Mouse (Mus musculus) embryonic facial prominence, embryonic 15.5 days (tissue): ENCODE results near the gene Shoc2. TPM values are rescaled to one million over a fixed set of nuclear protein-coding genes. Genes with fewer than 3 reads are reported as not detected.

Experiments used
- ATAC-seq: fragments of 200-750 bp; cut with Nextera tagmentation; 2 replicates; pipeline ENCODE4 v1.8.0; 2017; ENCODE audit warnings: low read depth, moderate TSS enrichment; ENCODE audit not compliant: insufficient number of reproducible peaks, low FRiP score, low TSS enrichment
- H3K27ac ChIP-seq: fragments of 300-500 bp; sonication (generic); replicated peaks from 2 replicates; pipeline ENCODE4 v1.5.1; 2015; ENCODE audit warnings: mild to moderate bottlenecking, inconsistent platforms
- H3K27me3 ChIP-seq: fragments of 300-500 bp; sonication (generic); 2 replicates; pipeline ENCODE4 v1.6.1; 2015; ENCODE audit warnings: inconsistent platforms
- H3K36me3 ChIP-seq: fragments of 300-500 bp; sonication (generic); 2 replicates; pipeline ENCODE4 v1.6.1; 2015; ENCODE audit warnings: mild to moderate bottlenecking, inconsistent platforms
- H3K4me1 ChIP-seq: fragments of 300-500 bp; sonication (generic); 2 replicates; pipeline ENCODE4 v1.6.1; 2015; ENCODE audit warnings: inconsistent platforms
- H3K4me2 ChIP-seq: fragments of 300-500 bp; sonication (generic); replicated peaks from 2 replicates; pipeline ENCODE4 v1.6.1; 2015; ENCODE audit warnings: mild to moderate bottlenecking, inconsistent platforms
- H3K4me3 ChIP-seq: fragments of 300-500 bp; sonication (generic); replicated peaks from 2 replicates; pipeline ENCODE4 v1.5.1; 2015; ENCODE audit warnings: mild to moderate bottlenecking, inconsistent platforms
- H3K9ac ChIP-seq: fragments of 300-500 bp; sonication (generic); 2 replicates; pipeline ENCODE4 v1.6.1; 2015; ENCODE audit warnings: inconsistent platforms
- H3K9me3 ChIP-seq: fragments of 300-500 bp; sonication (generic); replicated peaks from 2 replicates; pipeline ENCODE4 v1.6.1; 2016; ENCODE audit warnings: inconsistent platforms
- WGBS: fragments of 180-500 bp; shearing (Covaris S2); methylation state at CpG from one replicate; pipeline ENCODE4 v1.1.7; 2015; 5-methylcytosine and 5-hydroxymethylcytosine counted together
- polyA plus RNA-seq: library from polyadenylated mRNA; unstranded; fragments of >200 nt; fragmentation: Nextera tagmentation; extraction: Ambion mirVana; gene quantifications from 2 replicates; pipeline ENCODE4 v1.2.1, GENCODE M21; 2015

Shoc2 gene
- polyA plus RNA-seq, 1 experiment from 2014 or later, result 48.0 TPM

GRCm38 (mm10) chr19:54068447-54068846 is 124.3 kb downstream of the Shoc2 start:
- H3K27me3 ChIP-seq, result no peaks in the 10 kb centered on the region
- H3K4me1 ChIP-seq, result peaks cover 3% of the 10 kb centered on the region; the same call in 1 of the 2 replicates
- WGBS, result 83% methylated on average over 7 of the region's 7 CpGs
- no peaks in the 10 kb centered on the region for H3K9me3 ChIP-seq
- no peak overlapping the region for H3K4me2 ChIP-seq
- no peak overlapping the region for H3K9ac ChIP-seq
- no peak overlapping the region for H3K27ac ChIP-seq
- H3K4me3 ChIP-seq, result no peak overlapping the region
- no peaks in the 10 kb centered on the region for H3K36me3 ChIP-seq
- no peak for ATAC-seq

DNA sequence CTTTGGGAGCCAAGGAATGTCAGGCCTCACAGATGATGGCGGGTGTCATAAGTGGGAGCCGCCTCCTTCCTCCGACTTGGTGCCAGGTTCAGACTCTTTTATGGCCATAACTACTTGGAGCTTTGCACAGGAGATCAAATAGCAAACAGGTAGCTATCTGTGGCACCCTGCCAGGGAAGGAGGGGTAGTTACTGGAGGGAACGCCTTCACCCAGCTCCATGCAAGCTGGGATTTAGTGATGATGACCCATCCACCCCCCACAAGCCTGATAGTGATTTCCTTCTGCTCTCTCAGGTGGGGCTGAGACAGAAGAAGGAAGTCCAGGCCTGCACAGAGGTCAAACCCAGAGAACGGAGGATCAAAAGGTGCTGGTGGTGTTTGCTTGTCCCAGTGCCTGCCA is 126.4 kb downstream of the Shoc2 start:
- Histone ChIP-seq H3K9me3 (no peaks in the 10 kb centered on the region), H3K4me1 (peaks cover 3% of the 10 kb centered on the region; the same call in 1 of the 2 replicates), H3K9ac (no peak overlapping the region), H3K36me3 (no peaks in the 10 kb centered on the region), H3K27me3 (no peaks in the 10 kb centered on the region), H3K27ac (no peak overlapping the region), H3K4me3 (no peak overlapping the region), H3K4me2 (no peak overlapping the region)
- no peak for ATAC-seq
- 73% methylated on average over 5 of the region's 5 CpGs for WGBS

DNA sequence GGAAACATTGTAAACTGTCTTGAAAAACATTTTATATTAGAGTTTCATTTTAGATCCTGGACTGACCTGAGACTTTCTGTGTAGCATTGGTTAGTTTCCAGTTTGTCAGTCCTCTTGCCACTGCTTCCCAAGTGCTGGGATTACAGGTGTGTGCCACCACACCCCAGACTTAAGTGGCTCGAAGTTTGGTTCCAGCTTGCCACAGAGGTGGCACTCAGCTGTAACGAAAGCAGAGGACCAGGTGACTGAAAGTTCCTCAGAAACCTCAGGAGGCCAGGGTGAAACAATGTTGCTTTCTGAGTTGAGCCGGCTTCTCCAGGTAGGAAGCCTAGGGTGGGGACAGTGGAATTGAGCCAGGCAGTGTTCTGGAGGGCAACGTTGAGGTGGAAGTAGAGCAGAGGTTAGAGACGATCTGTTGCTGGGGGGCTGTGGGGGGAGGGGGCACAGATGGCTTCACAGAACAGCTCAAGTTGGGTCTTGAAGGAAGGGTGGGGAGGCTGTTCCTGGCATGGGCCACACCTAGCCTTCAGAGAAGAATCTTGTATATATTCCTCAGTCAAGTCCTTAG is 128.2 kb downstream of the Shoc2 start:
- H3K9me3 ChIP-seq, result no peaks in the 10 kb centered on the region
- no peak for ATAC-seq
- no peak overlapping the region for H3K4me2 ChIP-seq
- no peak overlapping the region for H3K4me3 ChIP-seq
- H3K36me3 ChIP-seq, result no peaks in the 10 kb centered on the region
- WGBS, result 74% methylated on average over 5 of the region's 5 CpGs
- no peak overlapping the region for H3K9ac ChIP-seq
- no peak overlapping the region for H3K27ac ChIP-seq
- peaks cover 3% of the 10 kb centered on the region; the same call in 1 of the 2 replicates for H3K4me1 ChIP-seq
- no peaks in the 10 kb centered on the region for H3K27me3 ChIP-seq

GRCm38 (mm10) chr19:54076362-54077349 is 132.6 kb downstream of the Shoc2 start:
- no peaks in the 10 kb centered on the region for H3K9me3 ChIP-seq
- H3K27me3 ChIP-seq, result no peaks in the 10 kb centered on the region
- no peak overlapping the region for H3K4me3 ChIP-seq
- ATAC-seq, result no peak
- H3K4me1 ChIP-seq, result peaks cover 3% of the 10 kb centered on the region; the same call in 1 of the 2 replicates
- H3K27ac ChIP-seq, result no peak overlapping the region
- 41% methylated on average over 10 of the region's 10 CpGs for WGBS
- H3K36me3 ChIP-seq, result no peaks in the 10 kb centered on the region
- H3K9ac ChIP-seq, result no peak overlapping the region
- H3K4me2 ChIP-seq, result no peak overlapping the region

DNA sequence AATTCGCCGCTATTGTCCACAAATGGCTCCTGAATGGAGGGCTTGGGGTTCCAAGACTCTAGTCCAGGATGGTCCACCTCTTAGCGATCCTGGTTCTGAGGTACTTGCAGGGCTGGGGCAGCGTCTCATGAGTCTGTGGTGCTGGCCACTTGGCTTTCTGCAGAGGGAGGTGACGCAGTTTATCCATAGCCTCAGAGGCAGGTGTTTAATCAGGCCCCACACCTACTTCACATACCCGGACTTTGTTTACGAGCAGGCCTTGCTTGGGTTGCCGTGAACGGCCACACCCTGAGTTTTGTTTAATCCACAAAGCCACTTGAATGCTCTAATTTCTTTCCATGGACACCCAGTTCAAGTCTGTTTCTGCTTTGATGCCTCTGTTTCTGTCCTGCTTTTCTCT is 137.2 kb downstream of the Shoc2 start:
- Histone ChIP-seq H3K4me2 (no peak overlapping the region), H3K9me3 (no peaks in the 10 kb centered on the region), H3K9ac (no peak overlapping the region), H3K4me1 (no peaks in the 10 kb centered on the region), H3K36me3 (no peaks in the 10 kb centered on the region), H3K27me3 (no peaks in the 10 kb centered on the region), H3K27ac (no peak overlapping the region), H3K4me3 (no peak overlapping the region)
- ATAC-seq, result no peak
- 91% methylated on average over 9 of the region's 9 CpGs for WGBS

DNA sequence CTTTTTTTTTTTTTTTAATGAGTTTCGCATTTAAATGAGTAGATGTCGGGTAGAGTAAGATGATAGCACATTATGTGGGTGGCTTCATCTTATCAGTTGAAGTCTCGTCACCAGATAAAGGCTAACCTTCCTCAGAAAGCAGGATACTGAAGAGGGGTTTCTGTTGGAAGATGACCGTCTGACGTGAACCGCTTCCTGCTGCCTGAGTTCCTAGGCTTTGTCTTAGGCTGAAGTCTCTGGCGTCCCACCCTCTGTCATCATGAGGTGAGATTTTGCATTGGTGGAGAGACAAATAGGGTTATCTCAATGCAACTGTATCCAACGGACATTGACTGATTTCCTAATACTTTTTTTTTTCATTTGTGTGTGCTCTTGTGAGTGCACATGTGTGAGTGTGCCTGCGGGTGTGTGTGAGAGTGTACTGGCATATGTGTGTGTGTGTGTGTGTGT is 137.6 kb downstream of the Shoc2 start:
- Histone ChIP-seq H3K9ac (no peak overlapping the region), H3K36me3 (no peaks in the 10 kb centered on the region), H3K4me3 (no peak overlapping the region), H3K27me3 (no peaks in the 10 kb centered on the region), H3K9me3 (no peaks in the 10 kb centered on the region), H3K4me2 (no peak overlapping the region), H3K27ac (no peak overlapping the region), H3K4me1 (no peaks in the 10 kb centered on the region)
- WGBS, result 90% methylated on average over 9 of the region's 9 CpGs
- no peak for ATAC-seq

Other genes starting within 250 kb of the Shoc2 start
- 111 and 122 TPM in 2 replicates for gene Pdcd4, start 52.1 kb upstream of the Shoc2 start, polyA plus RNA-seq
- 67.3 and 67.9 TPM in 2 replicates for gene Bbip1, start 321 bp downstream of the Shoc2 start, polyA plus RNA-seq
- gene Adra2a, start 99.8 kb downstream of the Shoc2 start, polyA plus RNA-seq, result 1.6 and 2.1 TPM in 2 replicates